In the genomic region with DNA sequence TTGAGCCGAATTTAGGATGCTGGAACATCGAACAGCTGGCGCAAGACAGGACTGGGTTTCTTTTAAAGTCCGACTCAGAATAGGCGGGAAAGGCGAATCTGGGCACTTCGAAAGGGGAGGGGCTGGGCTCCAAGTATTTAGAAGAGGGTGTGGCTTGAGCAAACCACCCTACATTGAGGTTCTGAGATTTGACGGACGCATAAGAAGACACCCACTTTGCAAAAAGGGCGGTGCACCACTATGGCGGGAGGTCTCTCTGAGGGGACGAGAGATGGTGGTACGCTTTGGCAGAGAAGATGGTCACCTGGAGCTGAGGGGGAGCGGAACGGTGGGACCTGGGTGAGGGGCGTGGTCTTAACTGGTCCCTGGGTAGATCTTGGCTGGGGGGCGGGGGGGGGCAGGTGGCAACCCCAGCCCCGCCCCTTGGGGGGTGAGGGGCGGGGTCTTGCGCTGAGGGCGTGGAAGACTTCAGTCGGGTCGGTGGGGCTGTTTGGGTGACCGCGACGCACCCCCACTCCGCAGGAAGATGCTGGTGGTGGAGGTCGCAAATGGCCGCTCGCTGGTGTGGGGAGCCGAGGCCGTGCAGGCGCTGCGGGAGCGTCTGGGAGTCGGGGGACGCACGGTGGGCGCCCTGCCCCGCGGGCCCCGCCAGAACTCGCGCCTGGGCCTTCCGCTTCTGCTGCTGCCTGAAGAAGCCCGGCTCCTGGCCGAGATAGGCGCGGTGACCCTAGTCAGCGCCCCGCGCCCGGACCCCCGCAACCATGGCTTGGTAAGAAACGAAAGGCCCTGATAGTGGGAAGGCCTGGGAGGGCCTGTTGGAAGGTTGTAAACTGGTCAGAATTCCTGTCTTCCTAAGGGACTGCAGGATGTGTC, we compare ENCODE assay signal across 8 mouse cellular contexts. TPM values are rescaled to one million over a fixed set of nuclear protein-coding genes. Genes with fewer than 3 reads are reported as not detected.
DNase-seq lines count a peak whose midpoint lies in the region; ATAC-seq and TF ChIP-seq lines count a peak whose summit lies in the region.

No protein-coding gene starts in this region.

- peak overlapping the region; percentile 77 for H3K27ac ChIP-seq in forebrain, embryonic 11.5 days (ENCODE audit: low read depth, low read length)
- peak overlapping the region; percentile 94 for H3K27ac ChIP-seq in lung, postnatal 0 days (ENCODE audit: low read length)

- intact Hi-C loops in heart, postnatal 14 days (cut with DNase I), result no loop called here

- DNase-seq in G1E (ENCODE audit: low spot score), result peak; percentile 68
- peak; percentile 24 for DNase-seq in c-Kit-negative CD71-positive TER-119-positive erythroid progenitor cells, embryonic 14.5 days (ENCODE audit: low read depth, low spot score)
- DNase-seq in forebrain, embryonic 11.5 days (ENCODE audit: low spot score), result peak; percentile 84
- DNase-seq in heart, postnatal 14 days, result peak; percentile 71
- peak; percentile 79 to 88 for DNase-seq in kidney, postnatal 4 days
- DNase-seq in lung, postnatal 0 days (ENCODE audit: low spot score), result peak; percentile 97
- peak; percentile 78 for DNase-seq in ovary, adult 18-20 months (ENCODE audit: low spot score)
- DNase-seq in thymus, postnatal 0 days (ENCODE audit: low spot score), result peak; percentile 72

- peak overlapping the region; percentile 75 for H3K9ac ChIP-seq in forebrain, embryonic 11.5 days (ENCODE audit: low read length)
- H3K9ac ChIP-seq in lung, postnatal 0 days (replicated peaks; ENCODE audit: low read depth), result peak overlapping the region; percentile 71

- no peaks in the 10 kb centered on the region for H3K9me3 ChIP-seq in G1E (replicated peaks)
- H3K9me3 ChIP-seq in forebrain, embryonic 11.5 days (ENCODE audit: control insufficient read depth, low read length), result no peaks in the 10 kb centered on the region
- no peaks in the 10 kb centered on the region for H3K9me3 ChIP-seq in lung, postnatal 0 days (ENCODE audit: low read length)

- H3K4me2 ChIP-seq in forebrain, embryonic 11.5 days (ENCODE audit: low read depth, low read length, severe bottlenecking), result peak overlapping the region; percentile 89
- peak overlapping the region; percentile 96 for H3K4me2 ChIP-seq in lung, postnatal 0 days (replicated peaks; ENCODE audit: low read depth, low read length)

- peaks cover 54% of the 10 kb centered on the region for H3K36me3 ChIP-seq in G1E (replicated peaks)
- H3K36me3 ChIP-seq in forebrain, embryonic 11.5 days (ENCODE audit: control insufficient read depth, insufficient read depth, low read length), result no peaks in the 10 kb centered on the region; the same call in 1 of the 2 replicates
- peaks cover 5% of the 10 kb centered on the region; the same call in 1 of the 2 replicates for H3K36me3 ChIP-seq in lung, postnatal 0 days (ENCODE audit: insufficient read depth, low read length)

- peak overlapping the region; percentile 88 for H3K4me3 ChIP-seq in G1E (ENCODE audit: low read depth, low read length)
- peak overlapping the region; percentile 64 for H3K4me3 ChIP-seq in forebrain, embryonic 11.5 days (ENCODE audit: low read depth, low read length)
- peak overlapping the region; percentile 75 for H3K4me3 ChIP-seq in lung, postnatal 0 days (ENCODE audit: low read depth, low read length)

- no peak for TF ChIP-seq EP300 in lung, postnatal 0 days (IDR thresholded peaks at IDR 0.05)

- ATAC-seq in G1E (ENCODE audit: extremely low read depth, insufficient number of reproducible peaks, low FRiP score, poor library complexity, severe bottlenecking), result peak; percentile 16; the same call in 1 of the 2 replicates
- peak; percentile 67 for ATAC-seq in forebrain, embryonic 11.5 days (replicated peaks; ENCODE audit: low FRiP score)
- ATAC-seq in lung, postnatal 0 days, result peak; percentile 56

- peaks cover 39% of the 10 kb centered on the region for H3K4me1 ChIP-seq in G1E (ENCODE audit: insufficient read depth, low read depth, low read length)
- peaks cover 3% of the 10 kb centered on the region; the same call in 1 of the 2 replicates for H3K4me1 ChIP-seq in forebrain, embryonic 11.5 days (replicated peaks; ENCODE audit: control insufficient read depth, insufficient read depth, low read length)
- 0 out of 2 replicates have a peak, but pooled peaks cover 3% of the 10 kb centered on the region for H3K4me1 ChIP-seq in lung, postnatal 0 days (ENCODE audit: insufficient read depth, low read depth, low read length)

- no peaks in the 10 kb centered on the region for H3K27me3 ChIP-seq in G1E (ENCODE audit: insufficient read depth, low read length)
- H3K27me3 ChIP-seq in forebrain, embryonic 11.5 days (ENCODE audit: control insufficient read depth, insufficient read depth, low read length), result no peaks in the 10 kb centered on the region
- H3K27me3 ChIP-seq in lung, postnatal 0 days (replicated peaks; ENCODE audit: insufficient read depth, low read length), result no peaks in the 10 kb centered on the region

- TF ChIP-seq CTCF in G1E (IDR thresholded peaks at IDR 0.05; ENCODE audit: low read depth, low read length), result no peak
- TF ChIP-seq CTCF in lung, postnatal 0 days (IDR thresholded peaks at IDR 0.05), result no peak

- under 1% methylated on average over 52 of the region's 55 CpGs for WGBS in forebrain, embryonic 11.5 days
- WGBS in lung, postnatal 0 days, result 1% methylated on average over 45 of the region's 55 CpGs

RNA-seq across cellular contexts. Expression of a gene that starts 1.0 kb away (rescaled TPM):
- total RNA-seq in G1E (2014; fragmentation: Nextera tagmentation) (36.2 and 38.0 TPM in 2 replicates), G1E (2017) (20.6 and 21.3 TPM in 2 replicates)
- polyA plus RNA-seq in G1E (2012), result 57.0 and 67.4 TPM in 2 replicates
- 37.1 and 40.2 TPM in 2 replicates for polyA plus RNA-seq in forebrain, embryonic 11.5 days (2014; fragmentation: Nextera tagmentation; extraction: Ambion mirVana)
- 10 to 100 TPM; 22.9 to 23.1 TPM for total RNA-seq in heart, postnatal 14 days (2021)
- polyA plus RNA-seq in lung, postnatal 0 days (2015; fragmentation: Nextera tagmentation; extraction: Ambion mirVana), result 39.1 and 43.8 TPM in 2 replicates
- polyA plus RNA-seq in thymus, postnatal 0 days (2015; fragmentation: Nextera tagmentation; extraction: Ambion mirVana), result 36.0 and 40.1 TPM in 2 replicates

RNA-seq across cellular contexts. Expression of a gene that starts 1.6 kb away (rescaled TPM):
- total RNA-seq in G1E (2014; fragmentation: Nextera tagmentation), result 7.8 and 8.4 TPM in 2 replicates
- 17.0 and 28.6 TPM in 2 replicates for total RNA-seq in G1E (2017)
- polyA plus RNA-seq in G1E (2012), result 70.3 and 100 TPM in 2 replicates
- polyA plus RNA-seq in forebrain, embryonic 11.5 days (2014; fragmentation: Nextera tagmentation; extraction: Ambion mirVana), result 243 and 269 TPM in 2 replicates
- total RNA-seq in heart, postnatal 14 days (2021), result 10 to 100 TPM; 68.0 to 85.6 TPM
- 155 and 158 TPM in 2 replicates for polyA plus RNA-seq in lung, postnatal 0 days (2015; fragmentation: Nextera tagmentation; extraction: Ambion mirVana)
- 67.5 and 70.1 TPM in 2 replicates for polyA plus RNA-seq in thymus, postnatal 0 days (2015; fragmentation: Nextera tagmentation; extraction: Ambion mirVana)

RNA-seq across cellular contexts. Expression of a gene that starts 9.5 kb away (rescaled TPM):
- total RNA-seq in G1E (2014; fragmentation: Nextera tagmentation) (1,085 and 1,090 TPM in 2 replicates), G1E (2017) (2,177 and 2,187 TPM in 2 replicates)
- polyA plus RNA-seq in G1E (2012), result 598 and 1,340 TPM in 2 replicates
- polyA plus RNA-seq in forebrain, embryonic 11.5 days (2014; fragmentation: Nextera tagmentation; extraction: Ambion mirVana), result 1,200 and 1,214 TPM in 2 replicates
- 100 to 1,000 TPM; 628 to 698 TPM for total RNA-seq in heart, postnatal 14 days (2021)
- polyA plus RNA-seq in lung, postnatal 0 days (2015; fragmentation: Nextera tagmentation; extraction: Ambion mirVana), result 1,058 and 1,064 TPM in 2 replicates
- 2,079 and 2,116 TPM in 2 replicates for polyA plus RNA-seq in thymus, postnatal 0 days (2015; fragmentation: Nextera tagmentation; extraction: Ambion mirVana)

RNA-seq across cellular contexts. Expression of a gene that starts 17.0 kb away (rescaled TPM):
- total RNA-seq in G1E (2014; fragmentation: Nextera tagmentation) (14.7 and 16.2 TPM in 2 replicates), G1E (2017) (4.6 and 5.5 TPM in 2 replicates)
- 1.4 and 1.8 TPM in 2 replicates for polyA plus RNA-seq in G1E (2012)
- polyA plus RNA-seq in forebrain, embryonic 11.5 days (2014; fragmentation: Nextera tagmentation; extraction: Ambion mirVana), result 2.1 and 3.5 TPM in 2 replicates
- total RNA-seq in heart, postnatal 14 days (2021), result 1 to 10 TPM; 1.1 to 2.0 TPM
- 60.3 and 69.0 TPM in 2 replicates for polyA plus RNA-seq in lung, postnatal 0 days (2015; fragmentation: Nextera tagmentation; extraction: Ambion mirVana)
- polyA plus RNA-seq in thymus, postnatal 0 days (2015; fragmentation: Nextera tagmentation; extraction: Ambion mirVana), result 12.5 TPM in 2 replicates

RNA-seq across cellular contexts. Expression of a gene that starts 25.9 kb away (rescaled TPM):
- 0.53 and 0.63 TPM in 2 replicates for total RNA-seq in G1E (2014; fragmentation: Nextera tagmentation)
- 7.8 and 8.9 TPM in 2 replicates for total RNA-seq in G1E (2017)
- polyA plus RNA-seq in G1E (2012), result 0.12 and 0.18 TPM in 2 replicates
- polyA plus RNA-seq in forebrain, embryonic 11.5 days (2014; fragmentation: Nextera tagmentation; extraction: Ambion mirVana), result 0.12 and 0.27 TPM in 2 replicates
- total RNA-seq in heart, postnatal 14 days (2021), result 1 to 10 TPM; 1.1 to 1.4 TPM
- polyA plus RNA-seq in lung, postnatal 0 days (2015; fragmentation: Nextera tagmentation; extraction: Ambion mirVana), result 4.7 and 5.3 TPM in 2 replicates
- polyA plus RNA-seq in thymus, postnatal 0 days (2015; fragmentation: Nextera tagmentation; extraction: Ambion mirVana), result 2.5 TPM in 2 replicates

Comparison
In these comparisons a context has a peak if more than half of its experiments do, and no peak if none do; other contexts are left out.
1. Peak in every context shown above with its lines: DNase-seq, ATAC-seq, H3K4me3 ChIP-seq and H3K27ac ChIP-seq.
2. ATAC-seq: peak in every context shown above with its lines; median percentile 67 in forebrain, embryonic 11.5 days; 56 in lung, postnatal 0 days; 16 in G1E.
3. DNase-seq: peak in every context shown above with its lines; median percentile 97 in lung, postnatal 0 days; 84 in forebrain, embryonic 11.5 days; 84 in kidney, postnatal 4 days; 78 in ovary, adult 18-20 months; 72 in thymus, postnatal 0 days; 71 in heart, postnatal 14 days; 68 in G1E; 24 in c-Kit-negative CD71-positive TER-119-positive erythroid progenitor cells, embryonic 14.5 days.